Mouse (Mus musculus) cortical plate, adult 2 months (tissue): Measurements from ENCODE around the gene Iqce.

Experiments used
- CTCF ChIP-seq: fragments of 200-500 bp; IDR thresholded peaks from 2 replicates; pipeline ENCODE4 v1.5.1; 2011; ENCODE audit warnings: mild to moderate bottlenecking, control low read depth, low read length; ENCODE audit not compliant: insufficient read depth; ENCODE audit errors: extremely low read depth
- POLR2A ChIP-seq: fragments of 200-500 bp; IDR thresholded peaks from 2 replicates; pipeline ENCODE4 v1.6.1; 2011; ENCODE audit warnings: mild to moderate bottlenecking, low read length, control low read depth; ENCODE audit not compliant: insufficient read depth; ENCODE audit errors: extremely low read depth

GRCm38 (mm10) chr5:140615321-140616109, 86.7 kb downstream of the Iqce start:
- no peak for TF ChIP-seq CTCF
- TF ChIP-seq POLR2A, result no peak
